Mouse (Mus musculus) forebrain, embryonic 15.5 days (tissue): ENCODE measurements at regions not wholly inside any gene's neighbourhood (a gene's known extent, or its start where the extent isn't known, plus 50 kb on each side); places are given as distances from the start of the nearest gene placed in this dataset.

Experiments used
- ATAC-seq: fragments of 200-750 bp; cut with Nextera tagmentation; replicated peaks from 2 replicates; pipeline ENCODE4 v1.8.0; 2017; ENCODE audit warnings: mild to moderate bottlenecking, moderate TSS enrichment, moderate library complexity
- H3K27ac ChIP-seq: fragments of 300-500 bp; sonication (generic); replicated peaks from 2 replicates; pipeline ENCODE4 v1.5.1; 2015; ENCODE audit warnings: mild to moderate bottlenecking, inconsistent platforms
- H3K27me3 ChIP-seq: fragments of 300-500 bp; sonication (generic); 2 replicates; pipeline ENCODE4 v1.6.1; 2015; ENCODE audit warnings: inconsistent platforms
- H3K36me3 ChIP-seq: fragments of 300-500 bp; sonication (generic); 2 replicates; pipeline ENCODE4 v1.6.1; 2015; ENCODE audit warnings: mild to moderate bottlenecking, inconsistent platforms
- H3K4me1 ChIP-seq: fragments of 300-500 bp; sonication (generic); 2 replicates; pipeline ENCODE4 v1.6.1; 2015; ENCODE audit warnings: inconsistent platforms
- H3K4me2 ChIP-seq: fragments of 300-500 bp; sonication (generic); replicated peaks from 2 replicates; pipeline ENCODE4 v1.6.1; 2015; ENCODE audit warnings: mild to moderate bottlenecking, inconsistent platforms
- H3K4me3 ChIP-seq: fragments of 300-500 bp; sonication (generic); 2 replicates; pipeline ENCODE4 v1.5.1; 2015; ENCODE audit warnings: mild to moderate bottlenecking, inconsistent platforms
- H3K9ac ChIP-seq: fragments of 300-500 bp; sonication (generic); replicated peaks from 2 replicates; pipeline ENCODE4 v1.6.1; 2015; ENCODE audit warnings: mild to moderate bottlenecking, inconsistent platforms
- H3K9me3 ChIP-seq: fragments of 300-500 bp; sonication (generic); 2 replicates; pipeline ENCODE4 v1.6.1; 2016; ENCODE audit warnings: inconsistent platforms
- WGBS: fragments of 180-500 bp; shearing (Covaris S2); methylation state at CpG from one replicate; pipeline ENCODE4 v1.1.7; 2015; ENCODE audit warnings: mixed read lengths; 5-methylcytosine and 5-hydroxymethylcytosine counted together

DNA sequence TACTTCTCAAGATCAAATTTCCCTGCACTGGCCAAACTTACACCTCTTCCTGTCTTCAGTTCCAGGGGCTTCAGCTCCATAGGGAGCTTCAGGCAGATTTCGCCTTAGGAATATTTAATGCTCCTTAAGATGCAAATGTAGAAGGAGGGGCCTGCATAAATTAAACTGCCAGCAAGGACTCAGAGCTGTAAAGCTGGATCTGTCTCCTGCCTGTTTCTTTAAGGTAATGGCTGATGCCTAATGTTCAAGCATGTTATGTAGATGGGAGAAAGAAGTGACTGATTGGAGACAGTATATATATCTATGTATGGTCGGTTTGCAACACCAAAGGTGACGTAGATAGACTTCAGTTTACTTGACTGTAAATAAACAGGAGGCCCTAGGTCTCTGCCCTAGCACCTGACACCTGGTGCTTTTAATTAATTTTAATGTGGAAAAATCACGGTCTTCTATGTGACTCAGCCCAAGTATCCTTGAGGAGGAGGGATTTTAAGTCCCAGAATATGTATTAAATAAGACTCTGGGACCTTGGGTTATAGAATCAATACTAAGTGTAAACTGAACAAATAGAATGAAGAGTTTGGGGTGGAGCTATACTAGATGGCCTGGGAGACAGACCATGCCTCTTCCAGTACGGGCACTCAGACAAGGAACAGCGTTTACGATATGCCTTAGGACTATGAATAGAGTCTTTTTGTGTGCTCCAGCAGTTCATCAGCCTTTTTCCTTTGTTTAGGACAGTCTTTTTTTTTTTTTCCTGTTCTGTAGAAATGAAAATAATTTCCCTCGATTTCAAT, 651.7 kb upstream of the Lmcd1 start:
- Histone ChIP-seq H3K9me3 (no peaks in the 10 kb centered on the region), H3K4me1 (peaks cover 11% of the 10 kb centered on the region), H3K4me3 (no peak overlapping the region), H3K9ac (no peak overlapping the region), H3K36me3 (no peaks in the 10 kb centered on the region), H3K27ac (no peak overlapping the region), H3K27me3 (no peaks in the 10 kb centered on the region), H3K4me2 (no peak overlapping the region)
- 22% methylated on average over 8 of the region's 8 CpGs for WGBS
- ATAC-seq = peak; percentile 68

DNA sequence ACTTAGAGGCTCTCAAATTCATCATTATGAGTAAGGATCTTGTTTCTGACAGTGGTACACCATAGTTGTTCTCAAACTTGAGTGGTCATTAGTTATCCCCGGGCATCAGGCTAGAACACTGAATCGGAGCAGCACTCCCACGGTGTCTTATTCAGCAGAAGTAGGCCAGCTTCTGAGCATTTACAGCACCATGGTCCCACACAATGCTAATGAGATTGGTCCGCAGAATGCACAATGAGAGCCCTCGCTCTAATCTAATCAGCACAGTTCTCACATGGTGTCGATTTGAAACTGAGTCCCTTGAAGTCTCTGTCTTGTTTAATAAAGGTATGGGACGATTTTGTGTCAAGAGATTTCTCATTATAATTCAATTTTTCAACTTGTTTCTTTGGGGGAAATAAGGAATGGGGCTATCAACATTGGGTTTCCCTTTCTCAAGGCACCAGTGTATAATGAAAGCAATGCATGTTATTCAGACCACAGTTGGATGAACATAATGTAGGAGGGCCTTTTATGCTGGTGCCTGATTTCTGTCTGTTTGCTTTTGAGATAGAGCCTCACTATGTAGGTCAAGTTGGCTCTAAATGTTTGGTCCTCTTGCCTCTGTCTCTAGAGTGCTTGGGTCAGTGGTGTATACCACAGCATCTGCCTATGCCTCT, 650.9 kb upstream of the Lmcd1 start:
- H3K27me3 ChIP-seq = no peaks in the 10 kb centered on the region
- no peaks in the 10 kb centered on the region for H3K9me3 ChIP-seq
- no peaks in the 10 kb centered on the region for H3K36me3 ChIP-seq
- H3K4me2 ChIP-seq = no peak overlapping the region
- peak; percentile 84 for ATAC-seq
- no peak overlapping the region for H3K9ac ChIP-seq
- H3K27ac ChIP-seq = no peak overlapping the region
- H3K4me1 ChIP-seq = peaks cover 11% of the 10 kb centered on the region
- H3K4me3 ChIP-seq = no peak overlapping the region
- 6% methylated on average over 7 of the region's 7 CpGs for WGBS

DNA sequence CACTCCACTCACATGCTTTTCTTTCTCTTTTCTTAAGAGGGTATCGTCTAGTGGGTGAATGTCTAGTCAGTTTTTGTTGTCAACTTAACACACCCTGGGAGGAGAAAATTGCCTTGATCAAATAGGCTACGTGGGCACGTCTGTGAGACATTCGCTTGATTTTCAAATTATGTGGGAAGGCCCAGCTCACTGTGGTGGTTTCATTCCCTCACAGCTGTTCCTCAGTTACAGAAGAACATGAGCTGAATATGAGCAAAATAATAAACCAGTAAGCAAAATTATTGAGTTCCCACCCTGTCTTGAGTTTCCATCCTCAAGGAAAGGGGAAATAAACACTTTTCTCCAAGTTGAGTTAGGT, 650.4 kb upstream of the Lmcd1 start:
- no peak for ATAC-seq
- Histone ChIP-seq H3K36me3 (no peaks in the 10 kb centered on the region), H3K27ac (no peak overlapping the region), H3K9me3 (no peaks in the 10 kb centered on the region), H3K27me3 (no peaks in the 10 kb centered on the region), H3K4me3 (no peak overlapping the region), H3K4me2 (no peak overlapping the region), H3K4me1 (peaks cover 11% of the 10 kb centered on the region), H3K9ac (no peak overlapping the region)
- WGBS = 60% methylated on average over 4 of the region's 4 CpGs

DNA sequence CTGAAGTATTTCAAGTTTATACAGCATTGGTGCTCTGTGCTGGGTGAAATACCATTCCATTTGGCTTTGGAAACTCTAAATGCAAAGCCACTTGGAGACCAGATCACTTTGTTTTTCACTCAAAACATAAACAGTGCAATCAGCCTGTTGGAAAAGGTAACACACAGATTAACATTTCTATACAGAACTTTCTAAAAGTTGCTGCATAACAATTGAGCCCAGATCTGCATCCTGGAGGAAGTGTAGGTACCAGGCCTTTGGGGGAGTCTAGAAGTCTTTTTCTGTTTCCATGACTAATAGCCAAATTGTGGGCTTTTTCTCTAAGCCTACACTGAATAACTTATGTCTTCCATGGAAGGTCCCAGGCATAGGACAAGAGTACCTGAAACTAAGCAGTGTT, 648.1 kb upstream of the Lmcd1 start:
- Histone ChIP-seq H3K4me3 (no peak overlapping the region), H3K27ac (no peak overlapping the region), H3K36me3 (no peaks in the 10 kb centered on the region), H3K4me2 (no peak overlapping the region), H3K9me3 (no peaks in the 10 kb centered on the region), H3K9ac (no peak overlapping the region), H3K4me1 (peaks cover 11% of the 10 kb centered on the region), H3K27me3 (no peaks in the 10 kb centered on the region)
- no peak for ATAC-seq

DNA sequence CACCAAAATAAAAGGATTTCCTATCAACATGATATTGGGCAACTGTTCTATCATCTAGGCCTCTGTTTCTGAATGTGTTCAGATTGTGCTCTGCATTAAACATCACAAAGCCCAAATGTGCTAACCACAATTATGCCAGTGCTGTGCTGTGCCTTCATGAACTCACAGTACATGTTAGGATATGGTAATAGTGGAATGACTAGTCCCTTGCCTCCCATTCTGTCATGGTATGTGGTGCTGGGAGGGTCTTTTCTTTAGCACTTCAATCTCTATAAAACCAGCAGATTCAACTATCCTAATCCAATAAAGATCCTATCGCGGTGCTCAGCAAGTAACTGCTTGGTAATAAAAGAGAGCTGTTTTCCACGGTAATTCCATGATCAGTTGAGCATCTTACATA, 620.8 kb upstream of the Lmcd1 start:
- H3K4me2 ChIP-seq = no peak overlapping the region
- 91% methylated on average over 3 of the region's 3 CpGs for WGBS
- H3K4me3 ChIP-seq = no peak overlapping the region
- no peak overlapping the region for H3K9ac ChIP-seq
- no peak overlapping the region for H3K27ac ChIP-seq
- no peaks in the 10 kb centered on the region for H3K9me3 ChIP-seq
- H3K36me3 ChIP-seq = no peaks in the 10 kb centered on the region
- H3K4me1 ChIP-seq = no peaks in the 10 kb centered on the region
- ATAC-seq = no peak
- H3K27me3 ChIP-seq = no peaks in the 10 kb centered on the region

DNA sequence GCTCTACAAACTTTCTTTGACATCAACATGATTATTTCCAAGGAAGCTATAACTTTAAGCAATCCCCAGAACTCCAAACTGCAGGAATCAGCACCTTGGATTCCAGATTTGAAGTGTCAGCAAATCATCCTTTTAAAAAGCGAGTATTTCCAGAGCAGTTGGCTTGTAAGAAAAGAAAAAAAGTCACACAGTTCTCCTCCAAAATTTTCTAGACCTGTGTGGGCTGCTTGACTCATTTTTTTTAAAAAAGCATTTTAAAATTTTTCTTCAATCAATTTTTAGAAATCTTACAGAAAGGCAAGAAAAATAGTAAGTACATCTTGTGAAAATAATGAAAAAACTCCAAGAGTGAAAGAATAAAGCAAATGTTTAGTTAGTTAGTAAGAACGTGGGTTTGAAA, 613.6 kb upstream of the Lmcd1 start:
- ATAC-seq = no peak
- H3K9ac ChIP-seq = no peak overlapping the region
- no peaks in the 10 kb centered on the region for H3K9me3 ChIP-seq
- no peak overlapping the region for H3K27ac ChIP-seq
- no peaks in the 10 kb centered on the region for H3K36me3 ChIP-seq
- 69% methylated on average over 2 of the region's 2 CpGs for WGBS
- no peak overlapping the region for H3K4me2 ChIP-seq
- no peaks in the 10 kb centered on the region for H3K27me3 ChIP-seq
- no peaks in the 10 kb centered on the region for H3K4me1 ChIP-seq
- no peak overlapping the region for H3K4me3 ChIP-seq

DNA sequence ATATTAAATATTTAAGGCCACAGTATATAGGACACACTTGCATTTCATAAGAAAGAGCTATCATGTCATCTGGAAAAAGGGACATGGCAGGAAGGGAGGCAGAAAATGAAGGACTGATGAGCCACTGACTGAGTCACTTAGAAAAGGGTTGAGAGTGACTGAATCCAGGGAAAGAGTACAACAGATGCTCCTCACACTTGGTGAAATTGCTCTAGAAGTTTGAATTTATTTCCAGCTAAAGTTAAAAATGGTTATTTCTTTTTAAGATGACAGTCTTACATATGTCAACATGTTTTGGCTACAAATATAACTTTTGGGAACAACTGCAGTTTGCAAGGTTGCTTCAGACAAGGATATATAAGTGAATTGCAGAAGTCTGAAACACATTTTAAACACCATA, 609.0 kb upstream of the Lmcd1 start:
- no peak for ATAC-seq
- no peak overlapping the region for H3K27ac ChIP-seq
- H3K4me1 ChIP-seq = no peaks in the 10 kb centered on the region
- H3K36me3 ChIP-seq = no peaks in the 10 kb centered on the region
- no peak overlapping the region for H3K4me3 ChIP-seq
- H3K4me2 ChIP-seq = no peak overlapping the region
- H3K9me3 ChIP-seq = no peaks in the 10 kb centered on the region
- H3K27me3 ChIP-seq = no peaks in the 10 kb centered on the region
- H3K9ac ChIP-seq = no peak overlapping the region

DNA sequence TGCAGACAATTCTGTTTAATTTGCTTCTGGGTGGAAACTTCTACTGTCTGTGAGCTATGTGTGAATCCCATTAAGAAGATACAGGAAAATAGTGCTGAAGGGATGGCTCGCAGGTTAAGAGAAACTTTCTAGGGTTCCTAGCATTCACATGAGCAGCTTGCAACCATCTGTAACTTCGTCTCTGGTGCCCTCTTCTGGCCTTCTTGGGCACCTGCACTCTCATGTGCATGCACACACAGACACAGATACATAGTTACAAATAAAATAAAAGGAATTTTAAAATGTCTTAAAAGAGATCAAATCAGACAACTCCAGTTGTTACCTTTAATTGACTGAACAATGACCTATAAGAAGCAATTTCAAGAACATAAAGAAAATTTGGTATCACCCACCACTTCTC, 588.6 kb upstream of the Lmcd1 start:
- H3K4me3 ChIP-seq = no peak overlapping the region
- no peaks in the 10 kb centered on the region for H3K9me3 ChIP-seq
- 78% methylated on average over 2 of the region's 2 CpGs for WGBS
- H3K27ac ChIP-seq = no peak overlapping the region
- H3K9ac ChIP-seq = no peak overlapping the region
- no peaks in the 10 kb centered on the region for H3K36me3 ChIP-seq
- no peak for ATAC-seq
- H3K4me1 ChIP-seq = no peaks in the 10 kb centered on the region
- no peak overlapping the region for H3K4me2 ChIP-seq
- H3K27me3 ChIP-seq = no peaks in the 10 kb centered on the region

DNA sequence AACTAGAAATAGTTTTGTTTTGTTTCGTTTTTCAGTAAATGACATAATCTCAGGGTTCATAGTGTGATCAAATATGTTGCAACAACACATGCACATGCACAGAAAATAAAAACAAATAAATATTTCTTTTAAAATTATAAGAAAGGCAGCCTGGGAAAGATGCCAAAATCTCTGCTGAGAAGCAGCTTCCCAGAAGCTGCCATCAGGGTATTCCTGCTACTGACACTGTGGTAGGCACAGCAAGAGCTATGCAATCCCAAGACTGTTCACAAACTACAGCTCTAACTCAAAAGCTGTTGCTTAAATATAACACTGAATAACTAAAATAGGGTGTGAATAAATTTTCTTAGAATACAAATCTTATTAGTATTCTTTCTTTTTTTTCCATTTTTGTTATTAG, 570.7 kb upstream of the Lmcd1 start:
- ATAC-seq = 0 out of 2 replicates have a peak, but pooled peaks have one; percentile 69
- Histone ChIP-seq H3K4me3 (no peak overlapping the region), H3K9ac (no peak overlapping the region), H3K36me3 (no peaks in the 10 kb centered on the region), H3K4me1 (no peaks in the 10 kb centered on the region), H3K9me3 (no peaks in the 10 kb centered on the region), H3K27ac (no peak overlapping the region), H3K27me3 (no peaks in the 10 kb centered on the region), H3K4me2 (no peak overlapping the region)
- 76% methylated on average over 1 of the region's 1 CpGs for WGBS

DNA sequence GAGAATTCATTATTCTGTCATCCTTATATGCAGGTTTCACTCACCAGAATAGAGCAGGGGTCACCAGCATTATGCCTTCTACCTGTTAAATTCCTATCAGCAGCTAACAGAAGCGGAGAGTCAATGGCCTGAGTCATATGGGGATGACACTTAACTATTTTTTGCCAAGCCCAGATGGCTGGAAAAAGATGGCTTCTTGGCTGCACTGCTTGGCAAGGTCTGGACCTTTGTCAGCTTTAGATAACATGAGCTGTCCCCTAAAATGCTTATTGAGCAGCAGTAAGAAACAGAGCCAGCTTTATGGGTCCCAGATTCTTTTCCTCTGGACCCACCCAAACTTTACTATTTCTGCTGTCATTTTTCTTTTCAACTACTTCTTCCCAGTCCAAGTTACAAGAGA, 565.3 kb upstream of the Lmcd1 start:
- WGBS = 73% methylated on average over 1 of the region's 1 CpGs
- Histone ChIP-seq H3K27ac (no peak overlapping the region), H3K4me1 (no peaks in the 10 kb centered on the region), H3K4me3 (no peak overlapping the region), H3K4me2 (no peak overlapping the region), H3K9ac (no peak overlapping the region), H3K36me3 (no peaks in the 10 kb centered on the region), H3K9me3 (no peaks in the 10 kb centered on the region), H3K27me3 (no peaks in the 10 kb centered on the region)
- no peak for ATAC-seq

DNA sequence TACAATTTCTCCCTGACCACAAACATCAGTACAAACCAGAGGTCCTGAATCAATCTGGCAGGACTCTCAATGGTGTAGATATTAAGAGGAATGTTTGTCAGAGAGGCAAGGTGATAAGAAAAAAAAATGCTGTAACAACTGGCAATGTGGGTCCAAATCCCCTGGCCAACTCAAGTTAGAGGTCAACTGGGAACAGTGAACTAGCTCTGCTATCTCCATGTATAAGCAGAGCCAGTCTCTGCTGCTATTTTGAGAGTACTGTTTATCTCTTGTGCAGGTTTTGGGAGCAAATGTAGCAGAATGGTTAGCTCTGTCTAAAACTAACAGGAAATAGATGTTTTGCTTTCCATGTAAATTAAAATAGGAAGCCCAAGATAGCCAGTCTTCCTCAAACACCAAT, 547.6 kb upstream of the Lmcd1 start:
- no peak for ATAC-seq

DNA sequence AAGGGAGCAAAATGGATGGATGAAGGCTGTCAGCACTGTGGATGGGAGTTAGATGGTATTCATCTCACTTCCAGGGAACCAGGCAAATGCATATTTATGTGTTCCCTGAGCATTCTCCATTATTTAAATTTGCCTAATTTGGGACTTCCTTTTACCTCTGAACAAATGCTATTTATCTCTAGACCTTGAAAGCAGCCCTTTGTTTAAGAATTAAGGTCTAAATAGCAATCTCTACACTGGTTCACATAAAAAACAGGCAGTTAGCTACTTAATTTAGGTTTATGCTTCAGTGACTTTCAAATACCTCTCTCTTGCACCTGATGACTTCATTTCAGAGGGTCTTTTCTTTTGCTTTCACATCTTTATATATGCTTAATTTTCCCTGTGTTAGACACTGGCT, 543.2 kb upstream of the Lmcd1 start:
- H3K4me2 ChIP-seq = no peak overlapping the region
- no peaks in the 10 kb centered on the region for H3K36me3 ChIP-seq
- H3K9ac ChIP-seq = no peak overlapping the region
- ATAC-seq = peak; percentile 28; the same call in 1 of the 2 replicates
- 0 out of 2 replicates have a peak, but pooled peaks cover 15% of the 10 kb centered on the region for H3K4me1 ChIP-seq
- H3K9me3 ChIP-seq = no peaks in the 10 kb centered on the region
- H3K4me3 ChIP-seq = no peak overlapping the region
- no peak overlapping the region for H3K27ac ChIP-seq
- H3K27me3 ChIP-seq = no peaks in the 10 kb centered on the region

More for the DNA sequence above, 547.6 kb upstream of the Lmcd1 start:
- H3K9ac ChIP-seq = no peak overlapping the region
- H3K4me3 ChIP-seq = no peak overlapping the region
- H3K4me2 ChIP-seq = no peak overlapping the region
- no peaks in the 10 kb centered on the region for H3K9me3 ChIP-seq
- no peak overlapping the region for H3K27ac ChIP-seq
- H3K4me1 ChIP-seq = 0 out of 2 replicates have a peak, but pooled peaks cover 7% of the 10 kb centered on the region
- no peaks in the 10 kb centered on the region for H3K27me3 ChIP-seq
- H3K36me3 ChIP-seq = no peaks in the 10 kb centered on the region

DNA sequence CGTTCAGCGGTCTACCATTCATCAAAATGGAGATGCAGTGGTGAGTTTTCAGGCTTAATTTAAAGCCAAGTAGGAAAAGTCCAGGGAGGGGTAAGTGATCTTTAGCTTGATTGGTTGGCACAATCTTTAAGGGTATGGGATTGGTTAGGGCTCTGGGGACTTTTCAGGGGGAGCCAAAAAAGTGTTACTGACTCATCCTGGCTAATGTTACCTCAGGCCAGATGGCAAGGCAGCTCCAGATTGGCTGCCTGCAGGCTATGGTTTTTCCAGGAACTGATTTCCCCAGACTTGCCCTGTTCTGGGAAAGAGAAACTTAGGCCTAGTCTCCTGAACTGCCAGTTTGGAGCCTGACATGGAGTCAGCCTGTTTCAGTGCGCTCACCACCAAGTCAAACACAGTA, 539.6 kb upstream of the Lmcd1 start:
- ATAC-seq = peak; percentile 87
- Histone ChIP-seq H3K9me3 (no peaks in the 10 kb centered on the region), H3K4me2 (no peak overlapping the region), H3K27me3 (no peaks in the 10 kb centered on the region), H3K36me3 (no peaks in the 10 kb centered on the region), H3K9ac (no peak overlapping the region), H3K4me1 (0 out of 2 replicates have a peak, but pooled peaks cover 15% of the 10 kb centered on the region), H3K4me3 (no peak overlapping the region), H3K27ac (no peak overlapping the region)
- WGBS = 72% methylated on average over 3 of the region's 3 CpGs
